Mouse (Mus musculus) lung, postnatal 0 days (tissue): ENCODE results near the gene Pitpnc1.

Source experiments
- CTCF ChIP-seq: IDR thresholded peaks from 2 replicates; pipeline ENCODE4 v1.5.1; 2016; ENCODE audit warnings: antibody characterized with exemption, mild to moderate bottlenecking
- EP300 ChIP-seq: IDR thresholded peaks from 2 replicates; pipeline ENCODE4 v1.6.1; 2016; ENCODE audit warnings: antibody characterized with exemption, mild to moderate bottlenecking, control low read depth

DNA sequence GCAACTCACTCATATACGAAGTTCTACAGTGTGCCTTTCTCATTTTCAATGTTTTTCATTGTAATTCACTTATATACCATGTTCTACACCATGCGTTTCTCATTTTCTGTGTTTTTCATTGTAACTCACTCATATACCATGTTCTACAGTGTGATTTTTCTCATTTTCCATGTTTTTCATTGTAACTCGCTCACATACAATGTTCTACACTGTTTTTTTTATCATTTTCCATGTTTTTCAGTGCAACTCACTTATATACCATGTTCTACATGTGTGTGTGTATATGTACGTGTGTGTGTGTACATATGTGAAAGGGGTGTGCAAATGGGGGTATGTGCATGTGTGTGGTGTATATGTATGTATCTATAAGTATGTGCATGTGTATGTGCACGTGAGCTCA is 271.2 kb downstream of the Pitpnc1 start:
- TF ChIP-seq CTCF (no peak), EP300 (no peak)
